ENCODE assay signal across 26 mouse cellular contexts in the genomic region with DNA sequence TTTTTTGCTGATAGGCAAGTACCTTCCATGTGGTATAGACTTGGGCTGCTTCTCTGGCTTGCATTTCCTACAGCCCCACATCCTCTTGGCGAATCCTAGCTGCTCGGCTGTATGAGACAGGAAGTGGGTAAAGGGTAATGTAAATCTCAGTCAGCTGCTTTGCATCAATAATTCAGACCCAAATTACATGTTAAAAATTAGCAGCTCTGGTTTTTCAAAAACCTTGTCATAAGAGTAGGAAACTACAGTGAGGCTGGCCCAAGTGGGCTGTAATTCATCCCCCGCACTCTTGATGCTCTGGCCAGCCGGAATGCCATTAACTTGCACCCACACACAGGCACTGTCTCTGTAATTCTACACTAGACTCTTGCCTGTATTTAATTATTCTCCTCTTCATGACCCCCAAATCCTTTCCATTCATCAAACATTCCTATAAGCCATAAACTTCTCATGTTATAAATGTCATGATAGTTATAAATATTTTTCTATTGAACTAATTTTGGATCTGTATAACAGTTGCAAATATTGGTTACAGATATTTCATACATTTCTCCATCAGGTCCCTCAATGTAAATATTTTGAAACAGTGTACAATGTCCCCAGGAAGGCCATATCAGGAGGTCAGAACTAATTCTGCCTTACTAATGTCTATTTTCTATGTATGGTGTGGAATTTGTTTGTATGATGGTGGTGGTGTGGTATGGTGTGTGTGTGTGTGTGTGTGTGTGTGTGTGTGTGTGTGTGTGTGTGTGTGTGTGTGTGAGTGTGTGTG.
DNase-seq lines count a peak whose midpoint lies in the region; ATAC-seq lines count a peak whose summit lies in the region.
"Had no signal": no experiment of that assay in that cellular context is flagged by ENCODE, and none has a peak within 500 bp of the region (broad histone marks: within the 10 kb centered on the region; RNA-seq: fewer than 3 reads in every experiment).

No protein-coding gene starts in this region.

- no peak for DNase-seq in kidney, adult 9 months
- DNase-seq in lung, adult 18-20 months, result no peak
- DNase-seq in forelimb bud, embryonic 11.5 days (ENCODE audit: low read depth, low spot score), result peak; percentile 17
- DNase-seq in forebrain, embryonic 10.5 days (ENCODE audit: extremely low spot score, low spot score), result no peak
- DNase-seq: B cell, adult 2 months; cerebellum, adult 11-12 months; cerebellum, postnatal 10 days; gastrocnemius, adult 2 months; heart, postnatal 36 days; kidney, adult 11 months; liver; lung, postnatal 36 days; thymus, adult 2 months had no signal

- H3K4me2 ChIP-seq in kidney, embryonic 16.5 days (replicated peaks; ENCODE audit: low read depth, low read length), result no peak overlapping the region
- H3K4me2 ChIP-seq in lung, embryonic 16.5 days (ENCODE audit: low read depth, low read length), result no peak overlapping the region
- no peak overlapping the region for H3K4me2 ChIP-seq in stomach, embryonic 16.5 days (ENCODE audit: low read depth, low read length)
- H3K4me2 ChIP-seq: forebrain, embryonic 12.5 days; heart, embryonic 15.5 days; hindbrain, embryonic 13.5 days; liver, embryonic 15.5 days; midbrain, embryonic 15.5 days; stomach, embryonic 15.5 days had no signal

- H3K27ac ChIP-seq in kidney, embryonic 16.5 days (ENCODE audit: low read length), result no peak overlapping the region
- 0 out of 2 replicates have a peak overlapping the region, but pooled peaks have one; percentile 6 for H3K27ac ChIP-seq in lung, embryonic 16.5 days (ENCODE audit: low read length)
- peak overlapping the region; percentile 36 for H3K27ac ChIP-seq in stomach, embryonic 16.5 days (ENCODE audit: low read length)
- no peak overlapping the region for H3K27ac ChIP-seq in forebrain, embryonic 10.5 days
- H3K27ac ChIP-seq: forebrain, embryonic 12.5 days; gastrocnemius, adult 2 months; heart, embryonic 15.5 days; hindbrain, embryonic 13.5 days; liver, embryonic 15.5 days; midbrain, embryonic 15.5 days had no signal

- no peak overlapping the region for H3K9ac ChIP-seq in kidney, embryonic 16.5 days (replicated peaks; ENCODE audit: low read length)
- no peak overlapping the region for H3K9ac ChIP-seq in lung, embryonic 16.5 days (ENCODE audit: low read length)
- H3K9ac ChIP-seq in stomach, embryonic 16.5 days (ENCODE audit: low read length), result no peak overlapping the region
- H3K9ac ChIP-seq: forebrain, embryonic 12.5 days; heart, embryonic 15.5 days; hindbrain, embryonic 13.5 days; liver, embryonic 15.5 days; midbrain, embryonic 15.5 days; stomach, embryonic 15.5 days had no signal

- no peaks in the 10 kb centered on the region for H3K36me3 ChIP-seq in kidney, embryonic 16.5 days (ENCODE audit: insufficient read depth, low read length)
- no peaks in the 10 kb centered on the region for H3K36me3 ChIP-seq in lung, embryonic 16.5 days (ENCODE audit: control insufficient read depth, insufficient read depth, low read length)
- no peaks in the 10 kb centered on the region for H3K36me3 ChIP-seq in stomach, embryonic 16.5 days (ENCODE audit: control insufficient read depth, insufficient read depth, low read length)
- H3K36me3 ChIP-seq in forebrain, embryonic 10.5 days (replicated peaks), result no peaks in the 10 kb centered on the region
- H3K36me3 ChIP-seq: forebrain, embryonic 12.5 days; G1E; heart, embryonic 15.5 days; hindbrain, embryonic 13.5 days; liver, embryonic 15.5 days; midbrain, embryonic 15.5 days; stomach, embryonic 15.5 days had no signal

- H3K27me3 ChIP-seq in kidney, embryonic 16.5 days (ENCODE audit: insufficient read depth, low read length), result no peaks in the 10 kb centered on the region
- H3K27me3 ChIP-seq in lung, embryonic 16.5 days (ENCODE audit: control insufficient read depth, insufficient read depth, low read depth, low read length), result no peaks in the 10 kb centered on the region
- H3K27me3 ChIP-seq in stomach, embryonic 16.5 days (ENCODE audit: control insufficient read depth, insufficient read depth, low read length), result no peaks in the 10 kb centered on the region
- no peaks in the 10 kb centered on the region for H3K27me3 ChIP-seq in forebrain, embryonic 10.5 days (ENCODE audit: poor library complexity, severe bottlenecking)
- H3K27me3 ChIP-seq: CH12.LX; forebrain, embryonic 12.5 days; heart, embryonic 15.5 days; hindbrain, embryonic 13.5 days; liver, embryonic 15.5 days; megakaryocyte, embryonic 14.5 days; midbrain, embryonic 15.5 days; stomach, embryonic 15.5 days had no signal

- no peak overlapping the region for H3K4me3 ChIP-seq in kidney, embryonic 16.5 days (ENCODE audit: low read length)
- no peak overlapping the region for H3K4me3 ChIP-seq in lung, embryonic 16.5 days (ENCODE audit: low read length)
- H3K4me3 ChIP-seq in stomach, embryonic 16.5 days (replicated peaks; ENCODE audit: low read length), result no peak overlapping the region
- no peak overlapping the region for H3K4me3 ChIP-seq in forebrain, embryonic 10.5 days
- H3K4me3 ChIP-seq: forebrain, embryonic 12.5 days; gastrocnemius, adult 2 months; heart, embryonic 15.5 days; hindbrain, embryonic 13.5 days; liver, embryonic 15.5 days; megakaryocyte, embryonic 14.5 days; midbrain, embryonic 15.5 days; stomach, embryonic 15.5 days had no signal

- WGBS in kidney, embryonic 16.5 days, result 25% methylated on average over 4 of the region's 4 CpGs
- 53% methylated on average over 4 of the region's 4 CpGs for WGBS in lung, embryonic 16.5 days
- WGBS in stomach, embryonic 16.5 days, result 38% methylated on average over 4 of the region's 4 CpGs
- 83% methylated on average over 4 of the region's 4 CpGs for WGBS in forebrain, embryonic 10.5 days

- peaks cover 3% of the 10 kb centered on the region; the same call in 1 of the 2 replicates for H3K4me1 ChIP-seq in kidney, embryonic 16.5 days (ENCODE audit: insufficient read depth, low read length)
- H3K4me1 ChIP-seq in lung, embryonic 16.5 days (replicated peaks; ENCODE audit: control insufficient read depth, insufficient read depth, low read length), result 0 out of 2 replicates have a peak, but pooled peaks cover 2% of the 10 kb centered on the region
- no peaks in the 10 kb centered on the region for H3K4me1 ChIP-seq in stomach, embryonic 16.5 days (ENCODE audit: control insufficient read depth, insufficient read depth, low read length)
- no peaks in the 10 kb centered on the region for H3K4me1 ChIP-seq in forebrain, embryonic 10.5 days
- H3K4me1 ChIP-seq: forebrain, embryonic 12.5 days; heart, embryonic 15.5 days; hindbrain, embryonic 13.5 days; liver, embryonic 15.5 days; megakaryocyte, embryonic 14.5 days; midbrain, embryonic 15.5 days; stomach, embryonic 15.5 days had no signal

- ATAC-seq in kidney, embryonic 16.5 days (ENCODE audit: low FRiP score, low TSS enrichment), result peak; percentile 91
- peak; percentile 78 for ATAC-seq in lung, embryonic 16.5 days (ENCODE audit: low read depth)
- peak; percentile 82 for ATAC-seq in stomach, embryonic 16.5 days (ENCODE audit: insufficient read depth, low FRiP score)
- ATAC-seq: midbrain, embryonic 15.5 days; Patski had no signal

- H3K9me3 ChIP-seq in kidney, embryonic 16.5 days (ENCODE audit: low read length), result no peaks in the 10 kb centered on the region
- H3K9me3 ChIP-seq in lung, embryonic 16.5 days (ENCODE audit: control insufficient read depth, low read length), result no peaks in the 10 kb centered on the region
- no peaks in the 10 kb centered on the region for H3K9me3 ChIP-seq in stomach, embryonic 16.5 days (replicated peaks; ENCODE audit: control insufficient read depth, low read length)
- H3K9me3 ChIP-seq in forebrain, embryonic 10.5 days, result no peaks in the 10 kb centered on the region
- H3K9me3 ChIP-seq: forebrain, embryonic 12.5 days; heart, embryonic 15.5 days; hindbrain, embryonic 13.5 days; liver, embryonic 15.5 days; megakaryocyte, embryonic 14.5 days; midbrain, embryonic 15.5 days; stomach, embryonic 15.5 days had no signal

Comparison
In these comparisons a context has a peak if more than half of its experiments do, and no peak if none do; other contexts are left out.
1. H3K27ac ChIP-seq: peak in lung, embryonic 16.5 days (single experiment) and stomach, embryonic 16.5 days (single experiment); none in kidney, embryonic 16.5 days (single experiment) and forebrain, embryonic 10.5 days (single experiment).
2. Peak in every context shown above with its lines, with median percentiles within 50 percentile points of each other: ATAC-seq.